Mouse (Mus musculus) left cerebral cortex, postnatal 14 days (tissue): ENCODE data around the gene Tbrg1. TPM values are rescaled to one million over a fixed set of nuclear protein-coding genes. Genes with fewer than 3 reads are reported as not detected.

Experiments
- DNase-seq, 2 experiments: peaks; one replicate each; pipeline ENCODE4 v3.0.0; 2021 to 2022; ENCODE audit warnings: low spot score in 2 of 2, mixed read lengths in 1 of 2
- intact Hi-C: fragments of 180-260 bp; cut with DNase I; formaldehyde crosslinking; loops from one replicate; pipeline ENCODE4 v1.15.1; 2025
- total RNA-seq, 2 experiments: library from RNA; stranded (reverse); gene quantifications; 2 replicates each; pipeline ENCODE4 v1.2.3; 2021

Gene Tbrg1
- total RNA-seq, 2 experiments from 2014 or later, result 52.8 to 59.8 TPM

DNA sequence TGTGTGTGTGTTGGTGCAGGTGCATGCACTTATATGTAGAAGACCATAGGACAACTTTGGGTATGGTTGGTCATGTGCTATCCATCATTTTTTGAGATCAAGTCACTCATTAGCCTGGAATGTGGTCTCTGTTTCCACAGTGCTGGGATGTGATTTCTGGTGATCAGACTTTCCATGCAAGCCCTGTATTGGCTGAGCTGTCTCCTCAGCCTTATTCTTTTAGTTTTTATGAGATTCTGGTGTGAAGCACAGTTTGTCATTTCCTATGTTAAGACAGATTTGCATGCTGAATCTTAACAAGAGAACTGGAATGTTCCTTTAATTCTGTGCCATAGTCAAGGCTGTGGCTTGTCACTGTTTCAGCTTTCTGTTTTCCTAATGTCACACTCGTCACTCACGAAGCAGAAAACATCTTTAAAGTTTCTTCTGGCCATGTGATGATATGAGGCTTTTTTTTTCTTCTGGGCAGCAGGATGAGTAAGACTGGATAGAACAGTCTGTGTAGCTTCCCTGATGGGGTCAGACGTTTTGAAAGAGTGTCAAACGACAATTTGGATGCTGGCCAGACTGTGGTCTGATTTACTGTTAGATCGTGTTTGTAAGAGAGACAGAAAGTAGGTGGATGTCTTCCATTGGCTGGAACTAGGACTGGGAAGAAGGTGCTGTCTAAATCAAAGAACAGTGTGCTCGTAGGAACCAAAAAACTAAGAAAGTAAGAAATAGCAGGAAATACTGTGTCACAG lies 20.1 kb downstream of the Tbrg1 start:
- intact Hi-C loops, result no loop called here
- no peak for DNase-seq

DNA sequence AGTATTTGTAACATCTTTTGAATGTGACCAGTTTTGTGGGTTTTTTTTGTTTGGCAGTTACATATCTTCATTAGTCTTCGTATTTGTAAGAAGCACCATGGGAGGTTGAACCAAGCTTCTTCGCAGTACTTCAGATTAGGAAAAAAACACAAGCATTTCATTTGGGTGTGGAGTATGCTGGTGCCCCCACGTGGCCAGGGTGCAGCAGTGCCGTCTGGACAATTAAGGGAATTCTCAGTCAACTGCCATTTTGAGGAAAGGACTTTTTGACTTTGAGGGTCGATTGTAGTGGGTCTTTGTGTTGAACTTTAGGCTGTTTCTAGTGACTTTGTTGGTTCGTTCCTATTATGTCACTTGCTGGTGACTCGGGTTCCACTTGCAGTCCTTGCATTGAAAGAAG lies 20.8 kb downstream of the Tbrg1 start:
- peak; percentile 59 to 78 for DNase-seq
- intact Hi-C loops, result no loop called here

DNA sequence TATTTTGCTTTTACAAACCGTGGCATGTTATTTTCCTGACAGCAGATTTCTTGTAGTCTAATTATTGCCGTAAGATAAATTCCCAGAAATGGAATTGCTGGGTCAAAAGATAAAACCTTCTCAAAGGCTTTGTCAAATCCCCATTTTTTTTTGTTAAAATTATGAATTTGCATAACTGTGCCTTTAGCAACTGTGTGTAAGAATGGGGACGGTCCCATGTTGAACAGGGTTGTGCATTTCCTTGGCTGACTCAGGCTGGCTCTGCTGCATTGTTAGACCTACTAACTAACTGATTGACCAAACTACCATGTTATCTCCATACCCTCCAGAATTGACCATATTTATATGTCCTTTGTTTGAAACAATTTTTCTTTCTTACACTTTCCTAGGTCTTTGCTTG lies 22.8 kb downstream of the Tbrg1 start:
- no peak for DNase-seq
- intact Hi-C loops, result no loop called here

DNA sequence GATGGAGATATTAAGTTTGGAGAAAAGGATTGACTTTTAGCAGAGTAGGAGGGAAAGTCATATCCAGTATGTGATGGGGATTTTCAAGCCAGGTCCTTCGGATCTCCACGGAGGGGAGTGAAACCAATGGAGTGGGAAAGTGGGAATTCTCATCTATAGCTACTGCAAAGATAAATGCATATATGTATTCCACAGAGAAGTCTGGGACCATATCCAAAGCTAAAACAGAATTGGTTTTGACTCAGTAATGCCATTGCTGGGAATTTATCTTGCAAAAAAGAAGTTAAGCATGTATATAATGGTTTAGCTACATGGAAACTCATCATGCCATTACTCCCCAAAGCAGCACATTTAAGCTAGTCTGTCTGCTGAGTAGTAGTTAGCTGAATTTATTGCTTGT lies 24.8 kb downstream of the Tbrg1 start:
- intact Hi-C loops, result no loop called here
- no peak for DNase-seq

DNA sequence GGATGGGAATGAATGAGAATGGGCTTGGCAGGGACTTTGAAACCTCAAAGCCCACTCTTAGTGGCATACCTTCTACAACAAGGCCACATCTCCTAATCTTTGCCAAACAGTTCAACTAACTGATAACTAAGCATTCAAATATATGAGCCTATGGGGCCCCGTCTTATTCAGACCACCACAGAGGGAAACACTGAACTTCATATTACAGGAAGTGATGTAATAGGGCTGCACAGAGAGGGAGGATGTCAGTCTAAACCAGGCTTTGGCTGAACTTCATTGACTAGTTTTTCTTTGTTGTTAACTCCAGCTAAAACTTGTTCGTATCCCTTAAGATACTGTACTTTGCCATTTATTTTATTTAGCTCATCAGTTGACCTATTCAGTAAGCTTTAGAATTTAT lies 27.2 kb downstream of the Tbrg1 start:
- intact Hi-C loops, result no loop called here
- DNase-seq, result no peak

GRCm38 (mm10) chr9:37628581-37628980 lies 28.5 kb downstream of the Tbrg1 start:
- intact Hi-C loops, result no loop called here
- DNase-seq, result no peak

DNA sequence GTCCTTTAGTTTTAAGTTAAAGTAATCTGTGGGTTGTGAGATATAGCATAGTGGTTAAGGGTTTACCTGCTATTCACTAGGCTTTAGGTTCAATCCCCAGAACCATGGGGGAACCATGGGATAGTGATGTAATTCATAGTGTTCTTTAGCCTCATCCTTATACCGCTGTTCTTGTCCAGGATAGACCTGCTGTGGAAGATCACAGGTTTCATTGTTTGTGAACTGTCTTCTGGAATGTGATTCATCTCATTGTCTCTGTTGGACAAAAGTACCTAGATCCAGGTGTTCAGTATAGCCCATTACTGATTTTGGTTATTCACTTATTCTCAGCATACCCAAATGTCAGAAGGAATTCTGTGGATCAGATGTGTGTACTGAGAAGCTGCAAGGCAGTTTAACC lies 29.8 kb downstream of the Tbrg1 start:
- intact Hi-C loops, result no loop called here
- no peak for DNase-seq

DNA sequence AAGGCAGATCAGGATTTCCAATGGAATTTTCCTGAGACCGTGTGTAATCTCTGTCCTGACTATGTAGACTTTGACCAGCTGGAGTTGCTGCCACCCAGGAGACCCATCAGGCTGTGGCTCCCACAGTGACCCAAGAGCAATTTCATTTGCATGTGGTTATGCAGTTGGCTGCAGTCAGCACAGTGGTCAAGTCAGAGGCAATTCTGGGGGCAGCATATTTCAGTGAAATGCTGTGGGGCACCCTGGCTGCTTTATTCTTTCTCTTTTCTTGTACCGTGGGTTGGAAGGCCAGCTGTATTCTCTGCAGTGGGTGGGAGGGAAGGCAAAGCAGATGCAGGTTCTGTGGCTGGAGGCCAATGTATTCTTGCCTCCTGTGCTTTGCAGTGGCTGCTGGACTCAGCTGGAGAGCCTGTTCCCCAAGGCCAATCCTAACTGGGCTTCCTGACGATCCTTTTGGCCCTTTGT lies 31.0 kb downstream of the Tbrg1 start:
- DNase-seq, result peak; percentile 44 to 76
- intact Hi-C loops, result no loop called here

DNA sequence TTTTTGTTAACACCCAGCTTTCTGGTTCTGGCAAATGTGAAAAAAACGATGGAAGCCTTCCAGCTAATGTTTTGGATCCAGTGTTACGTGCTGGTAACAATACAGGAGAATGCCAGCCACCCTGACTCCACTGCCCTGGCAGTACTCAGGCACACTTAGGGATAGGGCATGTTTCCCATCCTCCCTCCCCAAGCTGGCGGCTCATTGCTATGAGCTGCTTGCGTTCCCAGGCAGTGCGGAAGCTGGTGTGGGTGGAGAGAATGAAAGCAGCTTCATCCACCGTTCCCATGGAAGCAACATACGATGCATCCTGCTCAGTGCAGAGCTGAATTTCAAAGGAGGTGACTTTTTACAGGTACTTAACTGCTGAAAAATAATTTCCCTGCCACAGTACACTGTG lies 31.5 kb downstream of the Tbrg1 start:
- intact Hi-C loops, result no loop called here

DNA sequence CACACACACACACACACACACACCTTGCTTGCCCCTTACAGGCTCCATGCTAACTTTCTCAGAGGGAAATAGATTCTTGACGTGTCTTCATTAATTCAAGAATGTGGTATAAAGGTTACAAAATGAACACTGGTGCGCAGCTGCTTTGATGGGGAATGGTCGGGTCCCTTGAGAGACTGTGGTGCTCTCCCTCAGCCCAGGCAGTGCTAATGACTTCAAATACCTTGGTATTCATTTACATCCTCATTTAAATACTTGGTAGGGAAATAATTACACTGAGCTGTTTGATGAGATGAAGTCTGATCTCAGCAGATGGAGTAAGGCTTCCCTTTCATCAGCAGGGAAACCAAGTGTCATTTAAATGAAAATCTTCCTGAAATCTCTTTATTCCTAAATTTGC lies 32.0 kb downstream of the Tbrg1 start:
- no peak for DNase-seq
- intact Hi-C loops, result no loop called here

More for the DNA sequence above, 31.5 kb downstream of the Tbrg1 start:
- peak; percentile 82 to 93 for DNase-seq

- no peak for DNase-seq
- intact Hi-C loops, result loop anchor here (5.0 kb wide), 1 partner anchor 192 kb away; the partner anchor contains the start of gene Robo3
Measured at GRCm38 (mm10) chr9:37624502-37624901, 32.6 kb downstream of the Tbrg1 start.

GRCm38 (mm10) chr9:37623981-37624380 lies 33.1 kb downstream of the Tbrg1 start:
- intact Hi-C loops, result loop anchor here (5.0 kb wide), 1 partner anchor 192 kb away; the partner anchor contains the start of gene Robo3
- no peak for DNase-seq

GRCm38 (mm10) chr9:37621290-37621689 lies 35.8 kb downstream of the Tbrg1 start:
- no peak for DNase-seq
- intact Hi-C loops, result loop anchor here (5.0 kb wide), 1 partner anchor 189 kb away; the partner anchor contains the start of gene Robo3

- DNase-seq, result no peak
- intact Hi-C loops, result no loop called here
Measured at GRCm38 (mm10) chr9:37616770-37617169, 40.3 kb downstream of the Tbrg1 start.

DNA sequence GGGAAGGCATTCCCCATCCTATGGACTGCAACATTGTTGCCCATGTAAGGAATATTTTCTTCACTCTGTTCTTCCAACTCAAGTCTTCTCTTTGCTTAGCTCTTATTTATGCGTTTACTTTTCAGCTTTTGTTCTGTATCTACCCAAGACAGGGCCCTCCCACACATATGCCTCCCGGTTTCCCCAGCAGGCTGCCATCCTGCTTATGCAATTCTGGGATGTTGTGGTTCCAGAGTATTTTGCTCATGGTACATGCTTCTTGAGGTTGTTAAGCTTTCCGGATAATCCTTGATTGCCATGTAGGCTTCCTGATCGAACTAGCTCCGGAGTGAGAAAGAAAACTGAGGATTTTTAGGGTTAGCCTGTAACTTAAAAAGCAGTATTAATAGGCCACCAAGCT lies 41.9 kb downstream of the Tbrg1 start:
- no peak for DNase-seq
- intact Hi-C loops, result no loop called here

DNA sequence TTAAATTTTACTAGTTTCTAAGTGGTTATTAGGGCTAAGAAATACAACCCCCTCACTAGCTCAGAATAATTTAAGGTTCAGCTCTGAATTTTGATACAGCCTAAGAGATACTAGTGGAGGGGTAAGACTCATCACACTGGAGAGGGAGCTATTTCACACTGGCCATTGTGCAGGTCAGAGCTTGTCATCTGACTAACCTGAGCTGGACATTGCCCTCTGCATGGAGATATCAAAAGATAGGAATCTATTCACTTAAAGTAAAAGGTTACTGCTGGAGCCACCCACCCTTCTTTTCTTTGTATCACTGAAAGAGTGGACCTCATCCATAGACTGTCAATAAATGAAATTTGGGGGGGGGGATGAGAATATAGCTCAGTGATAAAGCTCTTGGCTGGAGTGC lies 42.8 kb downstream of the Tbrg1 start:
- DNase-seq, result no peak
- intact Hi-C loops, result no loop called here

DNA sequence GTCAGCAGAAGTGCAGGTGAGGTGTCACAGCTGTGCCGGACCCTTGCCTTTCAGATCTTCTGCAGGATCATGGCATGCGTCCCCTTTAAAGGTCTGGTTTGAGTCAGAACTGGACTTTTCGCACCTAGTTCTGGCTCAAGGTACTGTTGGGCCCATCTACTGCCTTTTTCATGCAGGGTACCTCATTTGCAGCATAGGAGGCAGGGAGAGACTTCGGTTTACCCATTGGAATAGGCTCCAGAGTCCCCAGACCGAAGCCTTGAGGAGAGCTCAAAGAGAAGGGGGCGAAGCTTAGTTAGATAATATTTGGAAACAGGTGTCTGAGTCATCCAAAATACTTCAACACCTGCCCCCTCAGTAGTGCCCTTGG lies 43.2 kb downstream of the Tbrg1 start:
- no peak for DNase-seq
- intact Hi-C loops, result loop anchor here (2.0 kb wide), 2 partner anchors 61 to 153 kb away; partner anchors contain the start of gene Nrgn

- intact Hi-C loops, result loop anchor here (2.0 kb wide), 2 partner anchors 61 to 153 kb away; partner anchors contain the start of gene Nrgn
- peak; percentile 84 to 89 for DNase-seq
Measured at GRCm38 (mm10) chr9:37613182-37613910, 43.8 kb downstream of the Tbrg1 start, which contains the start of gene Spa17. TSS of gene Spa17 (minus strand) at chr9:37613722.

GRCm38 (mm10) chr9:37609558-37609957 lies 47.6 kb downstream of the Tbrg1 start:
- intact Hi-C loops, result no loop called here
- DNase-seq, result no peak

- intact Hi-C loops, result no loop called here
- DNase-seq, result no peak
Measured at GRCm38 (mm10) chr9:37605089-37605488, 52.0 kb downstream of the Tbrg1 start.
